Mouse (Mus musculus) small intestine, adult 2 months (tissue): ENCODE data around the gene A630001G21Rik. TPM values are rescaled to one million over a fixed set of nuclear protein-coding genes. Genes with fewer than 3 reads are reported as not detected.

Experiments
- H3K27ac ChIP-seq: fragments of 200-500 bp; 2 replicates; pipeline ENCODE4 v1.5.1; 2012; ENCODE audit warnings: low read depth, low read length, control low read depth, inconsistent platforms; ENCODE audit not compliant: insufficient read depth
- H3K27me3 ChIP-seq: fragments of 200-500 bp; 2 replicates; pipeline ENCODE4 v1.6.1; 2012; ENCODE audit warnings: mild to moderate bottlenecking, moderate library complexity, low read length, inconsistent platforms; ENCODE audit not compliant: control insufficient read depth, insufficient read depth
- H3K36me3 ChIP-seq: fragments of 200-500 bp; 2 replicates; pipeline ENCODE4 v1.6.1; 2012; ENCODE audit warnings: mild to moderate bottlenecking, low read length, control low read depth, inconsistent platforms; ENCODE audit not compliant: control insufficient read depth, insufficient read depth
- H3K4me1 ChIP-seq: fragments of 200-500 bp; 2 replicates; pipeline ENCODE4 v1.6.1; 2012; ENCODE audit warnings: low read length, inconsistent platforms, mixed read lengths; ENCODE audit not compliant: control insufficient read depth, insufficient read depth, insufficient read length
- H3K4me3 ChIP-seq: fragments of 200-500 bp; 2 replicates; pipeline ENCODE4 v1.5.1; 2012; ENCODE audit warnings: low read depth, mild to moderate bottlenecking, control low read depth, inconsistent platforms, low read length, moderate library complexity
- CTCF ChIP-seq: fragments of 200-500 bp; IDR thresholded peaks from 2 replicates; pipeline ENCODE4 v1.5.1; 2012; ENCODE audit warnings: low read depth, mild to moderate bottlenecking, control low read depth, inconsistent platforms, low read length, moderate library complexity, mixed read lengths; ENCODE audit not compliant: insufficient replicate concordance, insufficient read length; ENCODE audit errors: extremely low read depth
- POLR2A ChIP-seq: fragments of 200-500 bp; IDR thresholded peaks from 2 replicates; pipeline ENCODE4 v1.6.1; 2012; ENCODE audit warnings: low read depth, mild to moderate bottlenecking, control low read depth, inconsistent platforms, low read length, moderate library complexity
- WGBS: fragments of 180-500 bp; shearing (Covaris S2); methylation state at CpG from one replicate; pipeline ENCODE4 v1.1.7; 2018; 5-methylcytosine and 5-hydroxymethylcytosine counted together
- polyA plus RNA-seq: library from polyadenylated mRNA; depleted of rRNA; stranded (reverse); fragments of >200 nt; gene quantifications from 2 replicates; pipeline ENCODE4 v1.2.3, GENCODE M21; 2012

Gene A630001G21Rik
- polyA plus RNA-seq, 1 experiment, result 1.2 TPM

GRCm38 (mm10) chr1:85810343-85810742 is 31.9 kb upstream of the A630001G21Rik start:
- no peaks in the 10 kb centered on the region for H3K27me3 ChIP-seq
- H3K27ac ChIP-seq, result no peak overlapping the region
- no peak overlapping the region for H3K4me3 ChIP-seq
- 69% methylated on average over 2 of the region's 2 CpGs for WGBS
- TF ChIP-seq CTCF (no peak), POLR2A (no peak)
- H3K4me1 ChIP-seq, result peaks cover 22% of the 10 kb centered on the region
- H3K36me3 ChIP-seq, result no peaks in the 10 kb centered on the region

- Histone ChIP-seq H3K27me3 (no peaks in the 10 kb centered on the region), H3K4me1 (peaks cover 18% of the 10 kb centered on the region), H3K36me3 (no peaks in the 10 kb centered on the region), H3K27ac (no peak overlapping the region), H3K4me3 (no peak overlapping the region)
- TF ChIP-seq CTCF, result no peak
- no peak for TF ChIP-seq POLR2A
- 17% methylated on average over 4 of the region's 4 CpGs for WGBS
These were observed 30.8 kb upstream of the A630001G21Rik start for GRCm38 (mm10) chr1:85809256-85809655.

GRCm38 (mm10) chr1:85804551-85804950 is 26.1 kb upstream of the A630001G21Rik start:
- Histone ChIP-seq H3K27ac (no peak overlapping the region), H3K27me3 (no peaks in the 10 kb centered on the region), H3K36me3 (peaks cover 1% of the 10 kb centered on the region; the same call in 1 of the 2 replicates), H3K4me1 (peaks cover 7% of the 10 kb centered on the region), H3K4me3 (no peak overlapping the region)
- no peak for TF ChIP-seq POLR2A
- TF ChIP-seq CTCF, result no peak
- WGBS, result 61% methylated on average over 8 of the region's 8 CpGs

GRCm38 (mm10) chr1:85802517-85802916 is 24.1 kb upstream of the A630001G21Rik start:
- H3K27me3 ChIP-seq, result no peaks in the 10 kb centered on the region
- H3K36me3 ChIP-seq, result peaks cover 1% of the 10 kb centered on the region; the same call in 1 of the 2 replicates
- no peak overlapping the region for H3K27ac ChIP-seq
- peaks cover 10% of the 10 kb centered on the region for H3K4me1 ChIP-seq
- WGBS, result 36% methylated on average over 1 of the region's 1 CpGs
- no peak for TF ChIP-seq CTCF
- no peak for TF ChIP-seq POLR2A
- H3K4me3 ChIP-seq, result no peak overlapping the region

GRCm38 (mm10) chr1:85799776-85800175 is 21.3 kb upstream of the A630001G21Rik start:
- Histone ChIP-seq H3K27ac (no peak overlapping the region), H3K4me1 (peaks cover 14% of the 10 kb centered on the region), H3K4me3 (no peak overlapping the region), H3K27me3 (no peaks in the 10 kb centered on the region), H3K36me3 (peaks cover 7% of the 10 kb centered on the region)
- TF ChIP-seq CTCF (no peak), POLR2A (no peak)
- 35% methylated on average over 1 of the region's 1 CpGs for WGBS

DNA sequence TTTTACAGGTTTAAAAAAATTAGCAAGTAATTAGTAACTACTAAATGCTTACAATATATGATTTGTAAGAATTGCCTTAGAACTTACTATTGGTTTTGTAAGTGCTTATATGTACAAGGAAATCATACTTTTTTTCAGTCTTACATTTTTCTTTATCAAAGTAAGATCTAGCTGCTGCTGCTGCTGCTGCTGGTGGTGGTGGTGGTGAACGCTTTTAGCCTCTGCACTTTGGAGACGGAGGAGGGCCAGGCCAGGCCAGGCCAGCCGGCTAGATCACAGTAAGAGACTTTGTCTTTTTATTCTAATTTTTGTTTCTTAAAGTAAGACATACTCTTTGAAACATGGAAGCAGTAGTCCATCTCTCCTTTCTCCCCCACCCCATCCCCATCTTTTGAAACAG is 16.8 kb upstream of the A630001G21Rik start:
- 59% methylated on average over 3 of the region's 3 CpGs for WGBS
- TF ChIP-seq CTCF, result no peak
- TF ChIP-seq POLR2A, result no peak

GRCm38 (mm10) chr1:85794106-85794771 is 15.8 kb upstream of the A630001G21Rik start:
- under 1% methylated on average over 38 of the region's 38 CpGs for WGBS
- H3K36me3 ChIP-seq, result peaks cover 5% of the 10 kb centered on the region
- H3K4me3 ChIP-seq, result peak overlapping the region; percentile 99
- H3K4me1 ChIP-seq, result peaks cover 26% of the 10 kb centered on the region
- peak overlapping the region; percentile 98 for H3K27ac ChIP-seq
- TF ChIP-seq POLR2A (peak; percentile 43), CTCF (no peak)
- H3K27me3 ChIP-seq, result no peaks in the 10 kb centered on the region

More for the DNA sequence above, 16.8 kb upstream of the A630001G21Rik start:
- peak overlapping the region; percentile 26; the same call in 1 of the 2 replicates for H3K4me3 ChIP-seq
- H3K27ac ChIP-seq, result no peak overlapping the region
- H3K4me1 ChIP-seq, result peaks cover 19% of the 10 kb centered on the region
- peaks cover 5% of the 10 kb centered on the region for H3K36me3 ChIP-seq
- H3K27me3 ChIP-seq, result no peaks in the 10 kb centered on the region
